Mouse (Mus musculus) kidney, adult 2 months (tissue): ENCODE results near the gene St8sia1.

Source experiments
- CTCF ChIP-seq: fragments of 200-500 bp; conservative IDR thresholded peaks from 2 replicates; pipeline ENCODE4 v1.5.1; 2011; ENCODE audit warnings: low read depth, mild to moderate bottlenecking, control low read depth, low read length, moderate library complexity, mixed read lengths; ENCODE audit not compliant: insufficient read depth, insufficient read length
- POLR2A ChIP-seq: fragments of 200-500 bp; IDR thresholded peaks from one replicate; pipeline ENCODE4 v1.6.1; 2011; ENCODE audit warnings: low read depth, low read length, control low read depth

DNA sequence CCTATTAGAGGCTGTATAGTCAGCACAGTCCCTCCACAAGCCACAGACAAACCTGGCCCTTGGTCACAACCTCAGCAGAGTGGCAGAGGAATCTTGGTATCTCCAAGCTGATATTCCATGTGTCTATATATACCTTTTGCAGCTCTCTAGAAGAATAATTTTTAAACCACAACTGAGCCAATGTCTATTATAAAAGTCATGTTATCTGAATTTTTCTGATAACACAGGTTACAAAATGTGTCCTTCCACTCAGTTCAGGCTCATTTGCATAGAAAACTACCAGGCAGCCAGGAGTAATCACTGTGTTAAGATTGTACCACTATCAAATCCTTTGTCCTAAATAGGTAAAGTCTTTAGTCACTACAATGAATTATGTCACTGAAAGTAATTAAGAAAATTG lies 159.8 kb downstream of the St8sia1 start, which contains the start of gene Sult6b2:
- TF ChIP-seq CTCF (no peak), POLR2A (no peak)
